Mouse (Mus musculus) kidney, adult 2 months (tissue): ENCODE results near the gene Stag3.

Source experiments
- CTCF ChIP-seq: fragments of 200-500 bp; conservative IDR thresholded peaks from 2 replicates; pipeline ENCODE4 v1.5.1; 2011; ENCODE audit warnings: low read depth, mild to moderate bottlenecking, control low read depth, low read length, moderate library complexity, mixed read lengths; ENCODE audit not compliant: insufficient read depth, insufficient read length
- POLR2A ChIP-seq: fragments of 200-500 bp; IDR thresholded peaks from one replicate; pipeline ENCODE4 v1.6.1; 2011; ENCODE audit warnings: low read depth, low read length, control low read depth

DNA sequence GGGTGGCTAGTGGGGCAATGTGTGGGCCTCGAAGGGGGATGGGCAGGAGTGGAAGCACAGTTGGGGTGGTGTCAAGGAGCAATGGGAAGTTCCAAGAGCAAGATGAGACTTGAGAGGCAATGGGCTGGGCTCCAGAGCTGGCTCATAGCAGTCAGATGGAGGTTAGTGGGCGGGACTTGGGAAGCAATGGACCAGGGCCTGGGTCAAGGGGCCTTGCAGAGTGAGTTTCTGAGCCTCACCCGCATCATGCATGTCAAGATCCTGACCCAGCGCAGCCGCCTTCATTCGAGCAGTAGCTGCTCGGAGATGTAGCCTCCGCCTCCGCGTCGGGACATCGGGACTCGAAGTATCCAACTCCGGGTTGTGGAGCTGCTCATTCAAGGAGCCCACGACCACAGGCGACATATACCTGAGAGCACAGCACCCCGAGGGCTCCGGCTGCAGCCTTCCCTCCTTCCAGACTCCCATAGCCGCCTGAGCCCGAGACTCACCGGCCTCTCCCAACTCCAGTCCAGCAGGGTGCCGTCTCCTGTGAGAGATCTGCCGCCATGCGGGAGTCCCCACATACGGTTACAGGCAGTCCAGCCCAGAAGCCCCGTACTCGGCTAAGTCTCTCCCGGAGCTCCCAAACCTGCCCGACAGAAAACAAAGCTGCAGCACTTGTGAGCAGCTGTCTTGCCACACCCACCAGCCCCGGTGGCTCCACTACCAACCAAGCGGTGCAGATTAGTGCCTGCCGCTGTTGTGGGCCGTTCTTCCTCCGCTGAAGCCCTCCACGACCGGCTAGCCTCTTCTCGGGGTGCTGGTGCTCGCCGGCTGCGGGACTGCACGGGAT is 4.6 kb upstream of the Stag3 start:
- TF ChIP-seq CTCF (no peak), POLR2A (no peak)
